Mouse (Mus musculus): ENCODE measurements around the gene Reep3.
"Not testable (repeated sequence)": the region's sequence is repeated elsewhere in the genome, so short reads cannot be mapped to it uniquely, and the experiment has no call there.

Reep3 gene

GRCm38 (mm10) chr10:67096621-67097436, at the start of gene Reep3:
Gene Reep3, minus strand, starts transcription at chr10:67096945.
- DNase-seq (ENCODE audit: low spot score): peak; percentile 70

GRCm38 (mm10) chr10:67145623-67146022, 48.9 kb upstream of the Reep3 start:
- DNase-seq (ENCODE audit: low spot score): no peak

GRCm38 (mm10) chr10:67144269-67144668, 47.5 kb upstream of the Reep3 start:
- no peak for DNase-seq (ENCODE audit: low spot score)

- DNase-seq (ENCODE audit: low spot score): no peak
These were observed 46.9 kb upstream of the Reep3 start for GRCm38 (mm10) chr10:67143661-67144060.

- no peak for DNase-seq (ENCODE audit: low spot score)
These were observed 40.7 kb upstream of the Reep3 start for GRCm38 (mm10) chr10:67137437-67137836.

GRCm38 (mm10) chr10:67134322-67134721, 37.6 kb upstream of the Reep3 start:
- DNase-seq (ENCODE audit: low spot score): no peak

- DNase-seq (ENCODE audit: low spot score): no peak
These were observed 35.0 kb upstream of the Reep3 start for GRCm38 (mm10) chr10:67131709-67132108.

GRCm38 (mm10) chr10:67129531-67129930, 32.8 kb upstream of the Reep3 start:
- no peak for DNase-seq (ENCODE audit: low spot score)

GRCm38 (mm10) chr10:67126859-67127758, 30.4 kb upstream of the Reep3 start:
- peak; percentile 76 for DNase-seq (ENCODE audit: low spot score)

GRCm38 (mm10) chr10:67126061-67126858, 29.5 kb upstream of the Reep3 start:
- peak; percentile 60 for DNase-seq (ENCODE audit: low spot score)

GRCm38 (mm10) chr10:67124156-67124555, 27.4 kb upstream of the Reep3 start:
- DNase-seq (ENCODE audit: low spot score): no peak

- no peak for DNase-seq (ENCODE audit: low spot score)
These were observed 27.0 kb upstream of the Reep3 start for GRCm38 (mm10) chr10:67123756-67124155.

- no peak for DNase-seq (ENCODE audit: low spot score)
These were observed 23.9 kb upstream of the Reep3 start for GRCm38 (mm10) chr10:67120640-67121039.

- no peak for DNase-seq (ENCODE audit: low spot score)
These were observed 23.4 kb upstream of the Reep3 start for GRCm38 (mm10) chr10:67120180-67120579.

GRCm38 (mm10) chr10:67119291-67119690, 22.5 kb upstream of the Reep3 start:
- no peak for DNase-seq (ENCODE audit: low spot score)

- DNase-seq (ENCODE audit: low spot score): no peak
These were observed 19.5 kb upstream of the Reep3 start for GRCm38 (mm10) chr10:67116251-67116650.

GRCm38 (mm10) chr10:67115666-67116091, 18.9 kb upstream of the Reep3 start:
- no peak for DNase-seq (ENCODE audit: low spot score)

- DNase-seq (ENCODE audit: low spot score): no peak
These were observed 18.4 kb upstream of the Reep3 start for GRCm38 (mm10) chr10:67115115-67115514.

GRCm38 (mm10) chr10:67113833-67114232, 17.1 kb upstream of the Reep3 start:
- DNase-seq (ENCODE audit: low spot score): no peak

GRCm38 (mm10) chr10:67112967-67113366, 16.2 kb upstream of the Reep3 start:
- not testable (repeated sequence) for DNase-seq (ENCODE audit: low spot score)

GRCm38 (mm10) chr10:67111799-67112177, 15.0 kb upstream of the Reep3 start:
- DNase-seq (ENCODE audit: low spot score): no peak

All from retina, embryonic 14.5 days (tissue).